Mouse (Mus musculus): ENCODE measurements around the gene Exosc6. TPM values are rescaled to one million over a fixed set of nuclear protein-coding genes. Genes with fewer than 3 reads are reported as not detected.
A peak's percentile ranks its signal among the peaks of the same experiment; 100 is the strongest.
"Not testable (repeated sequence)": the region's sequence is repeated elsewhere in the genome, so short reads cannot be mapped to it uniquely, and the experiment has no call there.

Gene Exosc6
- total RNA-seq, 2 experiments from 2014 or later, result not detected

- DNase-seq, result no peak
Measured at GRCm38 (mm10) chr8:111061688-111062071, 5.5 kb downstream of the Exosc6 start.

GRCm38 (mm10) chr8:111062072-111062757 lies 6.1 kb downstream of the Exosc6 start:
- DNase-seq, result peak; percentile 84 to 87

- no peak for DNase-seq
Measured at GRCm38 (mm10) chr8:111062893-111063292, 6.8 kb downstream of the Exosc6 start.

DNA sequence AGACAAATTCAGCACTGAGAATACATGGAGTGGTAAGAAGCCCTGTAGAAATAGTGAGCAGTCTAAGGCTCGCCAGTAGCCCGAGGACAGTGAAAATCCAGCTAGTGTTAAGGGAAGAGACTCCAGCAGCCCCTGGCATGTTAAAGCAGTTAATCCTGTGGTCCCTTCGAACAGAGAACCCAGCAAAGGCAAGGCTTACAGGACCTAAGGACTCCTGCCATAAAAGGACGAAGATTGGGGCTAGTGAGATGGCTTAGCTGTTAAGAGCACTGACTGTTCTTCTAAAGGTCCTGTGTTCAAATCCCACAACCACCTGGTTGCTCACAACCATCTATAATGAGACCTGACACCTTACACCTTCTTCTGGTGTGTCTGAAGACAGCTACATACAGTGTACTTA lies 10.2 kb downstream of the Exosc6 start:
- no peak for DNase-seq

GRCm38 (mm10) chr8:111067439-111067838 lies 11.3 kb downstream of the Exosc6 start:
- no peak for DNase-seq

GRCm38 (mm10) chr8:111068660-111069059 lies 12.5 kb downstream of the Exosc6 start:
- not testable (repeated sequence) for DNase-seq

DNA sequence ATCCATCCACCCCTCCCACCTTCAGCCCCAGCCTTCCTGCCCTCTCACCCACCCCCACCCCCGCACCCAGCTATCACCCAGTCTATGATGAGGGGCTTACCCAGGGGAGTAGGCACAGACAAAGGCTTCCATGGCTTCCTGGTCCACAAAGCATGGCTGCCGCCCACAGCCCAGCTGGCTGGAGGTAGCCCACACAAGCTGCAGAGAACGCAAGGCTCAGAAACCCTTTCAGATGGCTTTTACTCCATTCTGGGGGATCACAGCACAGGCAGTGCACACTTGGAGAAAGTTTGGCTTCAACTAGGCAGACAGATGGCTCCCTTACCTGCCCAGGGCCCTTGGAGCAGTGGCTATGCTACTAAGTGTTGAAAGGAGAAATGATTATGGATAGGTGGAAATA lies 19.8 kb downstream of the Exosc6 start:
- no peak for DNase-seq

GRCm38 (mm10) chr8:111079461-111079860 lies 23.3 kb downstream of the Exosc6 start:
- no peak for DNase-seq

GRCm38 (mm10) chr8:111079861-111080271 lies 23.7 kb downstream of the Exosc6 start:
- DNase-seq, result peak; percentile 55 to 64

- DNase-seq, result no peak
Measured at GRCm38 (mm10) chr8:111081580-111082258, 25.6 kb downstream of the Exosc6 start.

- DNase-seq, result not testable (repeated sequence)
Measured at GRCm38 (mm10) chr8:111083936-111084335, 27.8 kb downstream of the Exosc6 start.

DNA sequence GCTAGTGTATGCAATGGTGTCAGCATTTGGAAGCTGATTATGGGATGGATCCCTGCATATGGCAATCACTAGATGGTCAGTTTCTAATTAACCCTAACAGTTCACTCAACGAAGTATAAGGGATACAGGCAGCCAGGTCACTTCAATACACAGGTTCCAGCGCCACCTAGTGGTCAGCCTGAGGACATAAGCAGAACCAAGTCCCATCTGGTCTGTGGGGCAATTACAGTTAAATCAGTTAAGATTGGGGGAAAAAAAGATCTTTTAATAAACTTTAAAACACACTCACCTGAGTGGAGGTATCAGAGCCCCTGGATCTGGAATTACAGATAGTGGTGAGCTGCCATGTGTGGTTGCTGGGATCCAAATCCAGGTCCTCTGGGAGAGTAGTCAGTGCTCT lies 34.0 kb downstream of the Exosc6 start:
- peak; percentile 80 to 86 for DNase-seq

DNA sequence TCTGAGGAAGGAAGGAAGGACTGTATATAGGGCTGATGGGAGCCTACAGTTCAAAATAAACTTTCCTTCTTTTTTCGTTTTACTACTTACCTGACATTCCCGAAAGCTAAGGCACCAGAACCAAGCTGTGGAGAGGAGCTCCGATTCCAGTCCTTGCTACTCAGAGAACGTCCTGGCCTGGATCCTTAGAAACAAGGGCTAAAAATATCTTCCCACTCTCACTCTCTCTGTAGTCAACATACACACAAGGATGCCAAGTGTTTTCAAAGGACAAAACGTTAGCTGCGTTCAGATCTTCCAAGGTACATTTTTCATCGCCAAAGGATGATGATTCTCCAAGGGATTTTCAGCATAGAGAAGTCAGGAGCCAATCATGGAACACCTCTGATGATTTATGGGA lies 35.6 kb downstream of the Exosc6 start:
- no peak for DNase-seq

- not testable (repeated sequence) for DNase-seq
Measured at GRCm38 (mm10) chr8:111092326-111092725, 36.2 kb downstream of the Exosc6 start, which contains the start of gene Clec18a. TSS of gene Clec18a (minus strand) at chr8:111092426.

- peak; percentile 95 to 98 for DNase-seq
Measured at GRCm38 (mm10) chr8:111093865-111094718, 38.0 kb downstream of the Exosc6 start, which contains the start of gene Pdpr. TSS of gene Pdpr (plus strand) at chr8:111094630.

GRCm38 (mm10) chr8:111094719-111095302 lies 38.7 kb downstream of the Exosc6 start:
- DNase-seq, result peak; percentile 42 to 50

Small RNA genes lying within 50 kb of the gene (microRNA-seq; reads per million reads assigned to microRNA genes)
- gene Gm24103 (not detected), gene Mir3473d (not detected)

Other genes with a start within 250 kb of the Exosc6 start
- 100 to 1,000 TPM in 1 of 2 experiments, 10 to 100 TPM in 1; 86.2 to 105 TPM for gene Cog4, start 209.7 kb upstream of the Exosc6 start, total RNA-seq (2021)
- gene Sf3b3, start 209.6 kb upstream of the Exosc6 start, total RNA-seq (2021), result 10 to 100 TPM; 76.9 to 81.8 TPM
- gene Fuk, start 153.9 kb upstream of the Exosc6 start, total RNA-seq (2021), result 1 to 10 TPM; 9.4 to 9.5 TPM
- 10 to 100 TPM; 22.1 to 23.3 TPM for gene St3gal2, start 136.4 kb upstream of the Exosc6 start, total RNA-seq (2021)
- 10 to 100 TPM; 44.1 to 46.8 TPM for gene Ddx19a, start 58.5 kb upstream of the Exosc6 start, total RNA-seq (2021)
- gene Ddx19b, start 24.6 kb upstream of the Exosc6 start, total RNA-seq (2021), result 10 to 100 TPM; 11.8 to 12.5 TPM
- gene Aars, start 23.2 kb upstream of the Exosc6 start, total RNA-seq (2021), result 100 to 1,000 TPM; 114 to 165 TPM
- not detected for gene Clec18a, start 36.1 kb downstream of the Exosc6 start, total RNA-seq (2021)
- gene Pdpr, start 38.3 kb downstream of the Exosc6 start, total RNA-seq (2021), result 10 to 100 TPM; 38.3 to 44.7 TPM
- gene Glg1, start 202.9 kb downstream of the Exosc6 start, total RNA-seq (2021), result 100 to 1,000 TPM; 116 to 123 TPM
- 10 to 100 TPM; 48.8 to 72.7 TPM for gene Rfwd3, start 243.9 kb downstream of the Exosc6 start, total RNA-seq (2021)